Mouse (Mus musculus): Measurements from ENCODE around the gene Vmn2r34. TPM values are rescaled to one million over a fixed set of nuclear protein-coding genes. Genes with fewer than 3 reads are reported as not detected.
"Not testable (repeated sequence)": the region's sequence is repeated elsewhere in the genome, so short reads cannot be mapped to it uniquely, and the experiment has no call there.

The Vmn2r34 gene
- polyA plus RNA-seq (2015; fragmentation: Nextera tagmentation; extraction: Ambion mirVana) = not detected in 2 replicates

DNA sequence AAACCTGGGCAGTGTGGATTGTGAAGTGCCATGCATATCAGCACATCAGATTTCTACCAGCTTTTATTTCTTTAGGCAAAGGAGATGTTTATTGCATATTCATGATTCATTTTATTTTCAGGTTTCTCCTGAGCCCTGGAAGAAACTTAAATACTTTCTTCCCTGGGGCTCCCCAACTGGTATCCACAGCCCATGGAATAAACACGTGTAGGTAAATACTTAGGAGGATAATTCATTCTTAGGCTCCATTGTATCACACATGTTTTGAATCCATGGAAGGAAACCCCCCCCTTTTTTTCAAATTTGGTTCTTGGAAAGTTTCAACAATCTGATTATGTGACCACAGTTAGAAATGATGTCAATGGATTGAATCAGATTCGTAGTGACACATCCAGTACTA is at the start of gene Vmn2r34:
Gene Vmn2r34 (minus strand): TSS at position 101 of the 400 bp plus-strand sequence.
- not testable (repeated sequence) for ATAC-seq (ENCODE audit: low read depth); H3K4me1 ChIP-seq (replicated peaks); H3K27me3 ChIP-seq; DNase-seq; H3K36me3 ChIP-seq; H3K4me3 ChIP-seq (replicated peaks); H3K9me3 ChIP-seq (replicated peaks); H3K27ac ChIP-seq; H3K9ac ChIP-seq; H3K4me2 ChIP-seq
- WGBS (ENCODE audit: insufficient replicate concordance) = 34% methylated on average over 2 of the region's 2 CpGs

- H3K36me3 ChIP-seq; H3K9ac ChIP-seq; H3K4me3 ChIP-seq (replicated peaks); H3K27me3 ChIP-seq; H3K4me2 ChIP-seq; DNase-seq; H3K9me3 ChIP-seq (replicated peaks); H3K4me1 ChIP-seq (replicated peaks); H3K27ac ChIP-seq; ATAC-seq (ENCODE audit: low read depth): not testable (repeated sequence)
- WGBS (ENCODE audit: insufficient replicate concordance) = 58% methylated on average over 2 of the region's 2 CpGs
These were observed 15.3 kb downstream of the Vmn2r34 start for GRCm38 (mm10) chr7:7674032-7674431.

Other genes with a start within 250 kb of the Vmn2r34 start
- not detected in 2 replicates for gene Vmn2r32, start 209.5 kb downstream of the Vmn2r34 start, polyA plus RNA-seq (2015; fragmentation: Nextera tagmentation; extraction: Ambion mirVana)
- gene Vmn2r33, start 122.7 kb downstream of the Vmn2r34 start, polyA plus RNA-seq (2015; fragmentation: Nextera tagmentation; extraction: Ambion mirVana) = not detected in 2 replicates
- not detected in 2 replicates for gene Vmn2r35, start 130.4 kb upstream of the Vmn2r34 start, polyA plus RNA-seq (2015; fragmentation: Nextera tagmentation; extraction: Ambion mirVana)
- gene Vmn2r36, start 213.0 kb upstream of the Vmn2r34 start, polyA plus RNA-seq (2015; fragmentation: Nextera tagmentation; extraction: Ambion mirVana) = not detected in 2 replicates